Mouse (Mus musculus) kidney, adult 8-10 months (tissue): Measurements from ENCODE around the gene Nt5c3b.

Experiments used
- DNase-seq, 2 experiments: peaks; one replicate each; pipeline ENCODE4 v3.0.0; 2022

Nt5c3b gene

DNA sequence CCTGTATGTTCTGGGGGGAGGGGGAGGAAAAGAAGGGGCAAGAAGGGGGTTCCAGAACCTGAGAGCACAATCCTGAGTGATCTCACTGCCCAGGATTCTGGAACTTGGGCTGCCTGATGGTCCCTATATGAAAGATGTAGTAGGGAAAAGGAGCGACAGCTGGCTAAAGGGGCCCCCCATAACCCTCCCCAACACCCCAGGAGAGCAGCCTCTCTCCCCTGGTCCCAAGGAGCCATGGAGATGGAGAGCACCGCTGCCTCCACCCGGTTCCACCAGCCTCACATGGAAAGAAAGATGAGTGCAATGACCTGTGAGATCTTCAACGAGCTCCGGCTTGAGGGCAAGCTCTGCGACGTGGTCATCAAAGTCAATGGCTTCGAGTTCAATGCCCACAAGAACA, at the start of gene Nt5c3b, which contains the start of gene Klhl10:
Gene Nt5c3b, minus strand, starts transcription at position 12 of the 400 bp plus-strand sequence.
Gene Klhl10, plus strand, starts transcription at position 121 of the 400 bp plus-strand sequence.
- DNase-seq, result no peak

DNA sequence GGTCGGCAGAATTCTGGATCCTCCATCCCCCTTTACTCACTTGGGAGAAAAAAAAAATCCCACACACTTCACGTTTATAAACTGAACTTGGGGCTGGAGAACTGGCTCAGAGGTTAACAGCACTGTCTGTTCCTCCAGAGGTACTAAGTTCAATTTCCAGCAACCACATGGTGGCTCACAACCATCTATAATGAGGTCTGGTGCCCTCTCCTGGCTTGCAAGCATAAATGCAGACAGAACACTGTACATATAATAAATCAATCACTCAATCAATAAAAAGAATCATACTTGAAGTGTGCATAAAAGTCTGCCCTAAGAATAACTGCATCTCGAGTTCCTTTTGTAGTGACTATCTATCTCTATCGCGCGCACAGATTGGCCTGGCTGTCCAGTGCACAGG, 49.3 kb upstream of the Nt5c3b start:
- DNase-seq, result no peak

GRCm38 (mm10) chr11:100485801-100486538, 44.4 kb upstream of the Nt5c3b start:
- DNase-seq, result peak; percentile 35 to 41

DNA sequence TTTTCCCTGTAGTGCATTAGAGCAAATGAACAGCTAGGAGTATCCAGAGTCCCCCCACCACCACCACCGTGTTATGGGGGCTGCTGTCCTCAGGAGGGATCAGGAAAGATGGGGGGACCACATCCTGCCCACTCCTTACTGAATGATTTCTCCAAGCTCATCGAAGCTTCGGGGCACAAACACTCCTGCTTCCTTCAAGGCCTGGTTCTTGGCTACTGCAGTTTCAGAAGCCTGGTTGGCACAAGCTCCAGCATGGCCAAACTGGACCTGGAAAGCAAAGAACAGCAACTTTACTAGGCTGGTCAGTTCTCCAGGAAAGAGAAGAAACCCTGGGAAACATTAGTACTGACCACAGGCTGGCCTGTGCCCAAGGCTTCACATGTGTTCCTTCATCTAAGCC, 42.9 kb upstream of the Nt5c3b start:
- no peak for DNase-seq

DNA sequence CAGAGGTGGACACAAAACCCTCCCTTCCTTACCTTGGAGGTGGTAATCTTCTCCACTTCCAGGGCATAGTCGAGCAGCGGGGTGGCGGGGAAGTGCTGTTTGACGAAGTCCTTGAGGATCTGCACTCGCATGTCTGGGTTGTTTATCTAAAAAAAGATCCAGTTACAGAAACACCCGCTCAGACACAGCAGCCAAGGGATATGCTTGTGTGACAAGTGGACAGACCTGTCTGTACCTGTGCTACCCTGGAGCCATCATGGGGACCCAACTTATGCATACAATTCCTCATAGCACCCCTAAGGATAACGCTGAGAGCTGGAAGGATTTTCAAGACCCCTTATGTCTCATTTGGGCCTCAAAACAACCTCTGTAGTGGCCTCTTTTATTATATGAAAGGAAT, 37.5 kb upstream of the Nt5c3b start:
- DNase-seq, result no peak

- DNase-seq, result no peak
These were observed 34.7 kb upstream of the Nt5c3b start for GRCm38 (mm10) chr11:100476281-100476680.

- DNase-seq, result no peak
These were observed 31.3 kb upstream of the Nt5c3b start for GRCm38 (mm10) chr11:100472935-100473295.

GRCm38 (mm10) chr11:100472197-100472934, 30.8 kb upstream of the Nt5c3b start, which contains the start of gene Klhl11:
Gene Klhl11, minus strand, starts transcription at chr11:100472741.
- DNase-seq, result peak; percentile 86 to 91

GRCm38 (mm10) chr11:100471352-100472196, 30.0 kb upstream of the Nt5c3b start:
- DNase-seq, result no peak

DNA sequence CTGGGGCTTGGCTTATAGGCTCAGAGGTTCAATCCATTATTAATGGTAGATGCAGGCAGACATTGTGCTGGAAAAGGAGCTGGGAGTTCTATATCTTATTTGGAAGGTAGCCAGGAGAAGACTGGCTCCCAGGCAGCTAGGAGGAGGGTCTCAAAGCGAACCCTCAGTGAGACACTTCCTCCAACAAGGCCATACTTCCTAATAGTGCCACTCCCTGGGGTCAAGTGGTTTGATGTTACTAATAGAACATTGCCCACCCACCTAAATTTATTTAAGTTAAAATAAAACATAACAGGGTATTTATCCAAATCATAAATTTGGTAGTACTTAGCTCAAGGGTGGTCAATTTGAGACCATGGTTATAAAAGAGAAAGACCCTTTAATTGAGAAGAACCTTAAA, 24.2 kb upstream of the Nt5c3b start:
- DNase-seq, result no peak

DNA sequence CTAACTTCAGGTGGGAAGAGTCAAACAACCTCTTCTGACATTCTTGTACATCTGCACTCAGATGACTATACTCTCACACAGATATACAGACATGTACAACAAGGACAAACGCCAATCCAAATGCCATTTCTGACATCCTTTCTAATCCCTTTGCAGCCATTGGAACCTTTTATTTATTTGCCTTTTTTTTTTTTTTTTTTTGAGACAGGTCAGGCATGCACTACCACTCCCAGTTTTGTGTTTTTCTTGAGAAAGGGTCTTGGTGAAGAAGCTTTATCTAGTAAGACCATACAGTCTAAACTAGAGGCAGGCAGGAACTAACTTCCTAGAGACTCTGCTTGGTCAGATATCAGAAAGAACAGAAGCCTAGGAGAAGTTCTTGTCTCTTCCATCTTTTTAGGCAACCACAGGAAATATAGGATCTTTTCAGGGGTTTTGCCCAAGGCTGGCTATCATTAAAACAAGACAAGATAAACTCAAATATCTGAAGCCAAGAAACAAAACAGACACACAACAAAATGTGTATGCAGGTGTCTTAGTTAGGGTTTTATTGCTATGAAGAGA, 23.7 kb upstream of the Nt5c3b start:
- DNase-seq, result no peak

DNA sequence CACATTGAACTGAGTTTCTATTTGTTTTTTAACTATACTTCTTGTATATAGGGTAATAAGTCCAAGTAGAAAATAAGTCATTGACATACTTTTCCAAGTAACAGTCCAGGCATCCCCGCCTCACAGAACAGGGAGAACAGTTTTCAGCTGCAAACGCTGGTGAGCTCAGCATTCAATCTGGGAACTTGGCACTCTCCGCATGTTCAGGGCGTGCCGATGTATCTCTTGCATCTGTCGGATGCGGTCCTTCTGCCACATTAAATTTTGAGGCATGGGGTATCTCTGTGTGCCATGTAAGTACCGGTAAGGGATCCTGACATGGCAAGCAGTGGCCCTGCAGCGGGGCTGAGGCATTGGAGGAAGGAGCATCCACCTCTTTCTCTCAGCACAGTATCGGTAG, 21.1 kb upstream of the Nt5c3b start:
- DNase-seq, result no peak

DNA sequence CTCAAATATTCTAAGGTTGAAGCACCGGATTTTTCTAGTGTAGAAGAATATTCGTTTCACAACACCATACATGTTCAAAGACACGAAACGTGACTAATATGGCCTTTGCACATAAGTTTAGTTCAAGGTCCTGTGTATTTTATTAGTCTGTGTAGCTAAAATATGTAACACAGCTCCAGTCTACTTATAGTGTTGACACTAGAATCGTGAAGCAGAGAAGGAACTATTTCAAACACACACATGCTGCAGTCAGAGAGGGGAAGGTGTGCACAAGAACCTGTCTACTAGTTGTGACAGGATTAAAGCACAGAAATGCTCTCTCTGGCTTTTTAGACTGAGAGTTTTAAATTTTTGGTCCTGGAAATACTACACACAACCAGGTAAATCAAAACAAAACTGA, 16.1 kb upstream of the Nt5c3b start:
- no peak for DNase-seq

DNA sequence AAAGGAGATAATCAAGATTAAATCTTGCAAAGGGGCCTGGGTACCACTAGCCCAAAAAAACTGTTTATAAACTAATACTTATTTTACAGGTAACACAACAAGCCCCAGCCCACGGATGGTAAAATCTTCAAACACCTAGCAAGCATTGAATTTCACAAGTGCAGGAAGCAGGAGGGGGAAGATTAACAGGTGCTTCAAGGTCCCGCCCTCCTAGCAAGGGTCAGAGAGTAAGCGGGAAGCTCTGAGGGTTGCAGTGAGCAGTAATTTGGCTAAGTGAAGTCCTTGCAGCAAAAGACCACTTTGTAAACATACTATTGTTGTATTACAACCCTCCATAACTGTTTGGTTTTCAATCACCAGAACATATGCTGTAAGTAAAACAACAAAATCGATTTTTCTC, 15.6 kb upstream of the Nt5c3b start:
- DNase-seq, result no peak

DNA sequence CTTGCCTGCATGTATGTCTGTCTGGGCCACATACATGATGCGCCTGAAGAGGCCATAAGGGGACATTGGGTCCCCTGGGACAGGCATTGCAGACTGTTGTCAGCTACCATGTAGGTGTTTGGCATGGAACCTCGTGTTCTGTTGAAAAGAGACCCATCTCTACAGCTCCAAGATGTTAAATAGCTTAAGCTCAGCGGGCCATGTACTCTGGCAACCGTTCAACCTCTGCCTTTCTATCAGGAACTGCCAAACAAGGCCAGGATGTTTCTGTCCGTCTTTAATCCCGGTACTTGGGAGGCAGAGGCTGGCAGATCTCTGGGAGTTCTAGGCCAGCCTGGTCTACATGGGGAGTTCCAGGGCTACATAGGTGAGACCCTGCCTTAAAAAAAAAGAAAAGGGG, 1.0 kb upstream of the Nt5c3b start:
- DNase-seq, result peak; percentile 47 to 51

DNA sequence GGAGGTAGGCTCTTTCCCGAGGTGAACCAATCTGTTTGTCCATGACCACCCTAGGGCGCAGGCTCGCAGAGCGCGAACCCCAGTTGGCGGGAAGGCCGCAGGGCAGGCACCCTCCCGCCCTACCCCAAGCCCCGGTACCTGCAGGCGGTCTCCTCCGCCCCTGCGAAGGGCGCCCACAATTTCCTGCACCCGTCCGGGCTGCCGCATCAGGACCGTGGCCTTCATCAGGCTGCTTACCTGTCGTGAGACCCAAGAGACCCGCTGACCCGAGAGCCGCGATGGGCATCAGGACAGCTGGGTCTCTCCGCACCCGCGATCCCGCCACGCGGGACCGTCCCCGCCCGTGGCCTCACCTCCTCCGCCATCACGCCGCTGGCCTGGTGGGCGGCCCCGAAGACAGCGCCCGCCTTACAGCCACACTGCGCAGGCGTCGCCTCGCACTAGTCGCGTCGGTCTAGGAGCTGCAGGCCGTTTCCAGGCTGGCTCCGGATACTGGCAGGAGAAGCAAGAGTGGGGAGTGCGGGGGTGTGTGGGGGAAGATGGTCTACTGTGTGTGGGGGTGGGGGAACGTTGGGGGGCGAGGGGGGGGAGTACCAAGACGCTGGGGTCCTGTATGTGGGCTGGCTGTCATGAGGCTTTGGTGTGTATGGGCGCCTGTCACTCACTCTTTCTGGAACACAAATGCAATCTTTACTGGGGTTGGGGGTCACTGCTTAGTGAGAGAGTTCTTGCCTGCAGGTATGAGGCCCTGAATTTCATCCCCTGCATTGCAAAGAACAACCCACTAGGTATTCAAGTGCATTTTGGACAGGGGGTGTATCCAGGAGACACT, 701 bp downstream of the Nt5c3b start:
- DNase-seq, result peak; percentile 69 to 73

GRCm38 (mm10) chr11:100437901-100438300, 3.7 kb downstream of the Nt5c3b start:
- peak in 1 of 2 experiments; percentile 34 for DNase-seq

GRCm38 (mm10) chr11:100435678-100436246, 5.8 kb downstream of the Nt5c3b start:
- DNase-seq, result no peak

GRCm38 (mm10) chr11:100432002-100432401, 9.6 kb downstream of the Nt5c3b start:
- DNase-seq, result no peak

GRCm38 (mm10) chr11:100430052-100430451, 11.6 kb downstream of the Nt5c3b start:
- no peak for DNase-seq

- DNase-seq, result no peak
These were observed 12.9 kb downstream of the Nt5c3b start for GRCm38 (mm10) chr11:100428612-100429199.
